Mouse (Mus musculus) gastrocnemius, adult 2 months (tissue): ENCODE measurements around the gene Gdf10. TPM values are rescaled to one million over a fixed set of nuclear protein-coding genes. Genes with fewer than 3 reads are reported as not detected.

Source experiments
- DNase-seq: peaks from one replicate; pipeline ENCODE4 v3.0.0; 2022
- H3K27ac ChIP-seq: fragments of 200-600 bp; 2 replicates; pipeline ENCODE4 v1.8.1; 2022; ENCODE audit warnings: mild to moderate bottlenecking
- H3K4me3 ChIP-seq: fragments of 200-600 bp; 2 replicates; pipeline ENCODE4 v1.8.1; 2022; ENCODE audit warnings: mild to moderate bottlenecking, moderate library complexity
- CTCF ChIP-seq: fragments of 200-600 bp; IDR thresholded peaks from 2 replicates; pipeline ENCODE4 v1.8.1; 2022; ENCODE audit warnings: antibody characterized with exemption, mild to moderate bottlenecking, moderate library complexity
- intact Hi-C: fragments of 180-260 bp; cut with DNase I; formaldehyde crosslinking; loops from one replicate; pipeline ENCODE4 v1.15.1; 2025
- total RNA-seq, 2 experiments: library from RNA; stranded (reverse); gene quantifications; 2 replicates each; pipeline ENCODE4 v1.2.3; 2021

The Gdf10 gene
- total RNA-seq, 2 experiments from 2014 or later, result 1.1 to 1.9 TPM

DNA sequence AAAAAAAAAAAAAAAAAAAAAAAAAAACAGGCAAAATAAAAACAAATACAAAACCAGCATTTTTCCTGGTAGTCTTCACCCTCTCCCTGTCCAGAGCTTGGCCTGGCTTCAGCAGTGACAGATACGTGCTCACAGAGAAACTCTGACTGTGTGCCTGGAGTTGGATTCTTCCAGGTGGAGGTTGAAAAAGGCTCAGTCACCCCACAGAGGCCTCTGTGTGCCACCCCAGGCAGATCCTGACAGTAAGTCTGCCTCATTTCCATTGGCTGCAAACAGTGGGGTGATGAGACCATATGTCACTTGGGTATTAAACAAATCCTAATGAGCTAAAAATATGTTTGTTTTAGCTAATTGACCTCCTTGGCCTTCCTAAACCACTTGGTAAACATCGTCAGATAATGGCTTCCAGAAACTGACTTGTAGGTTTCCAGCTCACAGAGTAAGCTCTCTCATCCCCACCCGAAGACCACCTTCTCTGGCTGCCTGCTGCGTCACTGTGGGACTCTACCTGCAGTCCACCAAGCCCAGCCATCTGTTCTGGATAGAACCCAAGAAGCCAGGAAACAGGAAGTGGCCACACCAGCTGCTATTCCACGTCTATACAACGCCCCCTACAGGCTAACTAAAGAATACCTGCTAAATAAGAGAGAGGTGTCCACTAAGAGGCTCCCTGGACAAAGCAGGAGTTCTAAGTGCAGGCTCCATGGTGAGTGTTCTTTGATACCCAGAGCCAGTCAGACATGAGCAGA is 29.0 kb downstream of the Gdf10 start:
- no peak overlapping the region for H3K4me3 ChIP-seq
- no peak overlapping the region for H3K27ac ChIP-seq
- intact Hi-C loops, result no loop called here
- no peak for DNase-seq
- TF ChIP-seq CTCF, result peak; percentile 3; the same call in 1 of the 2 replicates

DNA sequence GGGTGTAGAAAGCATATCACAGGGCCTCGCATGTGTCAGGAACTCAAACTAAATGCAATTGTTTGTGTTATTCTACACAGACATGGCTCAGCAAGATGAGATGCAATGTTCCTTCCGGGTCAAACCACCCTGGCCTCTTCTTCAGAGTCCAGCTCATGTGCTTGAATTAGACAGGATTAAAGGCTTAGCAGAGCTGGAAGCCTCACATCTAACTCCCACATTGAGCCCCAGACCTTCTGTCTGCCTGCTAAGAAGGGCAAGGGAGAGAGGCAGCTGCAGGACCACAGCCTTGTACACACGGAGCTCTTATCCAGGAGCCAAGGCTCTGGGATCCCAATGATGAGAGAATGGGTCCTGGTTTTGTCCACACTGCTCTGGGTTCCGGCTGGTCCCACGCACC is 30.4 kb downstream of the Gdf10 start, which contains the start of gene Rbp3:
Gene Rbp3, plus strand, starts transcription at position 243 of the 400 bp plus-strand sequence.
- Histone ChIP-seq H3K27ac (no peak within 1 kb of the TSS), H3K4me3 (no peak within 1 kb of the TSS)
- no peak for DNase-seq
- intact Hi-C loops, result no loop called here
- no peak for TF ChIP-seq CTCF

DNA sequence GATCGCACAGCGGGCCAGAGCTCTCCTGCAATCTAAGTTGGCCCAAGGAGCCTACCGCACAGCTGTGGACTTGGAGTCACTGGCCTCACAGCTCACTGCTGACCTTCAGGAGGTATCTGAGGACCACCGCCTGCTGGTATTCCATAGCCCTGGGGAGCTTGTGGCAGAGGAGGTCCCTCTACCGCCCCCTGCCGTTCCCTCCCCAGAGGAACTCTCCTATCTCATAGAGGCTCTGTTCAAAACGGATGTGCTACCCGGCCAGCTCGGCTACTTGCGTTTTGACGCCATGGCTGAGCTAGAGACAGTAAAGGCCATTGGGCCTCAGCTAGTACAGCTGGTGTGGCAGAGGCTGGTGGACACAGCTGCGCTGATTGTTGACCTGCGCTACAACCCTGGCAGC is 32.7 kb downstream of the Gdf10 start:
- Histone ChIP-seq H3K4me3 (no peak overlapping the region), H3K27ac (no peak overlapping the region)
- intact Hi-C loops, result no loop called here
- no peak for TF ChIP-seq CTCF
- no peak for DNase-seq

DNA sequence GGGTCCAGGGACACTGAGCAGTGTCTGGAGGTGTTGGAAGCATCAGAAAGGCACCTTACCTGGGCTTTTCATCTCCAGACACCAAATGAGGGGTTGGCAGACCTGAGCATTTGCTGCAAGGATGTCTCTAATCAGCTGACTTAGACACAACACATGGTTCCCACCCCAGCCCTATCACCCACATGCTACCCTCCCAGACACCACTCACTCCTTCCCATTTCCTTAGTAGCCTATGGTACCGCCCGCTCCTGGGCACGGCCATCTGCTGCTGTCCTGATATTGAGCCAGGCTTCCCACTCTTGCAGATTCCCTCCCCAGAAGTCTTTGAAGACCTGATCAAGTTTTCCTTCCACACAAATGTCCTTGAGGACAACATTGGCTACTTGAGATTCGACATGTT is 34.8 kb downstream of the Gdf10 start:
- intact Hi-C loops, result no loop called here
- Histone ChIP-seq H3K27ac (no peak overlapping the region), H3K4me3 (no peak overlapping the region)
- no peak for DNase-seq
- TF ChIP-seq CTCF, result no peak

DNA sequence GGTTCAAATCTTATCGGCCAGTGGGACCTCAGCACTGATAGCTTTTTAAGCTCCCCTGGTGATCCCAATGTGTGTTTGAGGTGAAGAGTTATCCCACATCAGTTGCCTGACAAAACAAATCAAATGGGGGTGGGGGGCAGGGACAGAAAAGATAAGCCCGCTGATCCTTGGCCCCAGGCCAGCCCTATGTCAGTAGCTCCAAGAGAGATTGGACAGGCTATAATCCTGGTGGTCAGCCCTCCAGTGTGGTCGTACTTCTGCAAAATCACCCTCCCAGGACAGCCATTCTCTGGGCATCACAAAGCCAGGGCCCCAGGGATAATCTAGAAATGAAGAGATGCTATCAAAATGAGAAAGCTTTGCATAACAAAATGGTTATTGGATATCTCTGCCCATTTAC is 35.5 kb downstream of the Gdf10 start:
- no peak overlapping the region for H3K27ac ChIP-seq
- no peak for TF ChIP-seq CTCF
- no peak overlapping the region for H3K4me3 ChIP-seq
- DNase-seq, result no peak
- intact Hi-C loops, result no loop called here

DNA sequence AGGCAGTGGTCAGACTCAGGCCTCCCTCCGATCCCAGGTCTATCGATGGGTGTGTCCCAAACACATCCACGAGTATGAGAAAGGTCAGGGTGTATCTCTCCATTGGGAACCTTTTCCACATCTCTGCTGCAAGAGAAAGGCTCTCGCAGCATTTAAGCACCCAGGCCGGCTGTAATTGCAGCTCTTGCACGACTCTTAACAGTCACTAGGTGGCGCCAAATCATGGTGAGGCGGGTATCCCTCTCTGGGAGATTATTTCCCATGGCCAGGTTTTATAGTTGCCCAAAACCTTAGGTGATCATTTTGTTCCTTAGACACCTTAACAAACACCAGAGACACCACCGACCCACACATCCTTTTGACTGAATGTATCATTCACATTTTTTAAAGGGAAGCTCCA is 36.0 kb downstream of the Gdf10 start:
- TF ChIP-seq CTCF, result peak; percentile 78
- DNase-seq, result peak; percentile 37

DNA sequence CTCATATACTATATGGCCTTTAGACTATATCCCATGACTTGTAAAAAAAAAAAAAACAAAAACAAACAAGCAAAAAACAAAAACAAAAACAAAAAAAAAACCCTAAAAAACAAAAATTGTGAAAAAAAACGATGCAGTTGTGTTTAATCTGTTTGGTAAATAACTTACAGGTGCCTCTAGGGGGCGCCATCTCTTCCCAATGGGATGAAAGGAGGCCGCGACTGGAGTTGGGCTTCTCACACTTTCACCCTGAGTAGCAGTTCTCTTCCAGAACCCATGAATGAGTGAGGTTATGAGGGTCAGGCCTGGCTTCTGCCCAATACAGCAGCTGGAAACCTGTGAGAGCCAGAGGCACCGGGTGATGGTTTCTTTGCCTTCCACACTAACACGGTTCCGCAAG is 42.3 kb downstream of the Gdf10 start:
- no peak overlapping the region for H3K27ac ChIP-seq
- peak; percentile 12; the same call in 1 of the 2 replicates for TF ChIP-seq CTCF
- no peak for DNase-seq
- no peak overlapping the region for H3K4me3 ChIP-seq
- intact Hi-C loops, result no loop called here

More for the DNA sequence above, 36.0 kb downstream of the Gdf10 start:
- intact Hi-C loops, result no loop called here
- Histone ChIP-seq H3K27ac (no peak overlapping the region), H3K4me3 (no peak overlapping the region)

DNA sequence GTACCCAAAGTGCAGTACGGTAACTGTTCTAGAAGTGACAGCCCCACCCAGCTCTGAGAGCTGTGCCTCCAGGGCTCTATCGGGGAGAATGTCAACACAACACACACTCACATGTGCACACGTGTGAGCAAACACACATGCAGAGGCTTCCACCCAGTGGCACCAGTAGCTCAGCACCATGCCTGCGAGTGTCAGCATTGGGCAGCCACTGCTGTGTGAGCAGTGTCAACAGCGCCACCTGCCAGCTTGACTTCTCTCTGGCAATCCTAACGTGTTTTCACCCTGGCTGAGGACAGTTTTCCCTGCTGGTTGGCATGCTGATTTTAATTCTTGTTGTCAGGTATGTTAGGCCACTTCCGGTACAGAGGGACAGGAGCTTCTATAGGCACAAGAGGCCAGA is 49.3 kb downstream of the Gdf10 start:
- TF ChIP-seq CTCF, result no peak
- no peak overlapping the region for H3K4me3 ChIP-seq
- no peak overlapping the region for H3K27ac ChIP-seq
- intact Hi-C loops, result no loop called here
- DNase-seq, result no peak

DNA sequence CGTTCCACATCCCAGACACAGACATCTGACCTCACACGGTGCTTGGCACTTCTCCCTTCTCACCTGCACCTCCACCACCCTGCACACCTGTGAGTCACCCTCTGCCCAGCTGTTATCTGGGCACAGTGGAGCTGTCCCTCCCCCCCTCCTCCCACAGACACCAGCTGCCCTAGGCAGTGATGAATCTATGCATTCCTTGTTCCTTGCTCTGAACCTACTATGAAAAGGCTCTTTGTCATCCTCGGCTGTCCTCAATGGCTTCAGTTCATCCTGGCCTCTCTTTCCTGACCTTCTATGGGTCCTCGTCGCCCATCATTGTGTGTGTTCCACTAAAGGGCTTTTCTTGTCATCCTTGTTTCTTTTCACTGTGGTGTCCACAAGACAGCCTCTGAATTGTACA is 51.4 kb downstream of the Gdf10 start:
- no peak overlapping the region for H3K27ac ChIP-seq
- DNase-seq, result no peak
- intact Hi-C loops, result no loop called here
- no peak overlapping the region for H3K4me3 ChIP-seq
- TF ChIP-seq CTCF, result no peak

DNA sequence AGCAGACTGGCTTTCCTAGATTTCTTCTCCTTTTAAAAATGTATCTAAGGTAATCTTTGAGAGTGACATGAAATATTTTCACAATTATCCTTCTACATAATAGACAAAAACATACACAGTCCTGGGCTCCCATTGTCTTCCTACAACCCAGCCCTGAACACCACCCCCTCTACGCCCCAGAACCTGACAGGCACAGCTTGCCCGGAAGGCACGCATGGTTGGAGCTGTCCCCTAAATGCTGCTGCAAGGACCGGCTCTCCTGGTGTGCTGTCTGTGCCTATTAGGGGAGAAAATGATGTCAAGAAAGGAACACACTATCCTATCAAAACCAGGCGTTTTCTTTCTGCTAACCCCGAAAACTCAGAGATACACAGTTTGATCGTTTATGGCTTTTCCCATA is 54.4 kb downstream of the Gdf10 start:
- Histone ChIP-seq H3K27ac (no peak overlapping the region), H3K4me3 (no peak overlapping the region)
- DNase-seq, result no peak
- no peak for TF ChIP-seq CTCF
- intact Hi-C loops, result no loop called here

DNA sequence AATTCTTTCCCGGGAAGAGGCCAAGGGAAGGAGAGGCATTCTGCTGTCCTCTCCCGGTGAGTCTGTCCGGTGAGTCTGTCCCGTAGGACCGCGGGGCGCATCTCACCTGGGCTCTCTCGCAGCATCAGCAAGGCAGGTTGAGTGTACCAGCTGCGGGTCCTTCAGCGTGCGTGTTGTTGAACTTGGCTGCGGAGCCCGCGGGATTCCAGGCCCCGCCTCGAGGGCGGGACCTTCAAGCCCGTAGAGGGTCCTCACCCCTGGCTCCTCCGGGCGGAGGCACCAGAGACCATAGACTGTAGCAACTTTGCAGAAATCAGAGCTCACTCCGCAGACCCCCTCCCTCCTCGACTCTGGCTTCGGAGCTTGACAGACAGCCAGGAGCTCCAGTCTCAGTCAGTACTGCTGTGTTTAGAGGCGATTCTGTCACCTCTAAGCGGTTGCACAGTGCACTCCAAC is 55.2 kb downstream of the Gdf10 start, which contains the start of gene Zfp488:
Gene Zfp488, minus strand, starts transcription at position 161 of the 456 bp plus-strand sequence.
- no peak for DNase-seq
- Histone ChIP-seq H3K4me3 (no peak within 1 kb of the TSS), H3K27ac (no peak within 1 kb of the TSS)
- TF ChIP-seq CTCF, result no peak
- intact Hi-C loops, result no loop called here

Other genes starting within 250 kb of the Gdf10 start
- not detected for gene Gdf2, start 17.5 kb downstream of the Gdf10 start, total RNA-seq
- gene Rbp3, start 30.4 kb downstream of the Gdf10 start, total RNA-seq, result not detected
- gene Zfp488, start 55.2 kb downstream of the Gdf10 start, total RNA-seq, result not detected
- gene Gm30083, start 91.6 kb downstream of the Gdf10 start, total RNA-seq, result not detected
- gene Gm5460, start 93.2 kb downstream of the Gdf10 start, total RNA-seq, result not detected
- not detected for gene Antxrl, start 129.1 kb downstream of the Gdf10 start, total RNA-seq
- gene Anxa8, start 162.4 kb downstream of the Gdf10 start, total RNA-seq, result 1 to 10 TPM; 1.1 TPM
- gene A630023A22Rik, start 179.2 kb downstream of the Gdf10 start, total RNA-seq, result not detected
- under 1 TPM in 1 of 2 experiments, not detected in 1; 0.06 TPM for gene Npy4r, start 228.9 kb downstream of the Gdf10 start, total RNA-seq